Mouse (Mus musculus) left cerebral cortex, postnatal 14 days (tissue): ENCODE measurements around the gene Comtd1. TPM values are rescaled to one million over a fixed set of nuclear protein-coding genes. Genes with fewer than 3 reads are reported as not detected.

Experiments
- DNase-seq, 2 experiments: peaks; one replicate each; pipeline ENCODE4 v3.0.0; 2021 to 2022; ENCODE audit warnings: low spot score in 2 of 2, mixed read lengths in 1 of 2
- intact Hi-C: fragments of 180-260 bp; cut with DNase I; formaldehyde crosslinking; loops from one replicate; pipeline ENCODE4 v1.15.1; 2025
- long read RNA-seq, 2 experiments: library from polyadenylated mRNA; stranded (forward); transcript quantifications; one replicate each; pipeline ENCODE4 v2.0.0; 2021
- total RNA-seq, 2 experiments: library from RNA; stranded (reverse); gene quantifications; 2 replicates each; pipeline ENCODE4 v1.2.3; 2021

The Comtd1 gene
- 10 to 100 TPM; 27.9 to 30.2 TPM for total RNA-seq
- long read RNA-seq, experiment 1, transcript Comtd1-202 (7 exons, 2,314 nt) = major isoform, 17 of 22 reads
- long read RNA-seq, experiment 1, partial matches to known transcripts = 1 of 22 reads
- long read RNA-seq, experiment 1, other reads (novel, unspliced or antisense) = 2 of 22 reads
- long read RNA-seq, experiment 2, transcript Comtd1-202 (7 exons, 2,314 nt) = major isoform, 11 of 19 reads
- long read RNA-seq, experiment 2, partial matches to known transcripts = 1 of 19 reads
- long read RNA-seq, experiment 2, other reads (novel, unspliced or antisense) = 3 of 19 reads

DNA sequence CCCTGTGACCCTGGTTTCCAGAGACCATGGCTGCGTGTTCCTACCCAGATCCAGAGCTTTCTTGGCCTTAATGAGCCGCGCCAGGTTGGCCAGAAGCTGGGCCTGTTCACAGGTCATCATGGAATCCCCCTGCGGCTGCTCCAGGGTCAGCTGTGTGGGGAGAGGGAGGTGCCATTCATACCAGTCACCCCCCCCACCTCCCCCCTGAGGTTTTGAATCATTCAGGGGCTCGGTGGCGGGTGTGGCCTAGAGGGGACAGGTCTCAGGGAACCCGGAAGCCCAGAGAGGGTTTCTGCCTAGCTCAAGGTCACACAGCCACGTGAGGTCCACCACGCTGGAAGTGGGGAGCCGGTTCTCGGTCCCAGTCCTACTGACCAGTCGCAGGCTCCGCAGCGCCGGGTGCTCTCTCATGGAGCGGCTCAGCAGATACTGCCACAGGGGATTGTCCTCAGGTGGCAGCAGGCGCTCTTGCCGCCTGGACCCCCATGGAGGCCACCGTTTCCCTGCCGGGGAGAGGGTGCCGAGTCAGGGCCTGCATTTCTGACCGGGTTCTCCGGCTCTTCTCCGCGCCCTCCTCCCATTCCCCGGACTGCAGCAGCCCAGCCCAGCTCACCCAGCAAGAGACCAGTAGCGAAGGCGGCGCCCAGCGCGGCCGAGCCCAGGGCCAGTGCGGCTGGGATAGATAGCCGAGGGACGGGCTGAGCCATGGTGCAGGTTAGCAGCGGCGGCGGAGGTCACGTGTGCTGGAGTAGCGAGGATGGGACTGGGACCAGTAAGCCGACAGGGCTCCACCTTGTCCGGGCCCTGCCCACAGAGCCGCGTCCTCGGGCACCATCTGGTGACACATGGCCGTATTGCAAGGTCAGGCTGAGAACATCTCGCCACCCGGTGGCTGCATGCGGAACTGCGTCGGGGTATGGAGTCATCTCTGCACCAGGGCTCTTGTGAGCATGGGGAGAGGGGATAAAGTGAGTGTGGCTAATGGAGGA is at the start of gene Comtd1:
TSS of gene Comtd1 (minus strand) at position 812 of the 989 bp plus-strand sequence.
- intact Hi-C loops = loop anchor here (5.0 kb wide), 2 partner anchors 36 to 96 kb away; partner anchors contain the start of genes Dusp13 and Samd8
- peak; percentile 96 to 97 for DNase-seq

DNA sequence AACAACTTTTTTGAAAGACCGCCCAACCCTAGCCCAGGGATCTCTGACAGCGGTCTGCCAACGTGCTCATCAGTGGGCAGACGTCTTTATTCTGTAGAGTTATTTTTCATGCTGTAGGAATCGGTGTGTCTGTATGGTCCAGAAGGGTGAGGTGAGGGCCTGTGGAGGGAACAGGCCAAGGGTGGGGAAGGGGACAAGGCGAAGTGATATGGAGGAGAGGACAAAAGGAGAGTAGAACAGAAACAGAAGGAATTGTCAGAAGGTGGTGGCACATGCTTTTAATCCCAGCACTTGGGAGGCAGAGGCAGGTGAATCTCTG is 43.5 kb upstream of the Comtd1 start:
- intact Hi-C loops = no loop called here
- DNase-seq = no peak

DNA sequence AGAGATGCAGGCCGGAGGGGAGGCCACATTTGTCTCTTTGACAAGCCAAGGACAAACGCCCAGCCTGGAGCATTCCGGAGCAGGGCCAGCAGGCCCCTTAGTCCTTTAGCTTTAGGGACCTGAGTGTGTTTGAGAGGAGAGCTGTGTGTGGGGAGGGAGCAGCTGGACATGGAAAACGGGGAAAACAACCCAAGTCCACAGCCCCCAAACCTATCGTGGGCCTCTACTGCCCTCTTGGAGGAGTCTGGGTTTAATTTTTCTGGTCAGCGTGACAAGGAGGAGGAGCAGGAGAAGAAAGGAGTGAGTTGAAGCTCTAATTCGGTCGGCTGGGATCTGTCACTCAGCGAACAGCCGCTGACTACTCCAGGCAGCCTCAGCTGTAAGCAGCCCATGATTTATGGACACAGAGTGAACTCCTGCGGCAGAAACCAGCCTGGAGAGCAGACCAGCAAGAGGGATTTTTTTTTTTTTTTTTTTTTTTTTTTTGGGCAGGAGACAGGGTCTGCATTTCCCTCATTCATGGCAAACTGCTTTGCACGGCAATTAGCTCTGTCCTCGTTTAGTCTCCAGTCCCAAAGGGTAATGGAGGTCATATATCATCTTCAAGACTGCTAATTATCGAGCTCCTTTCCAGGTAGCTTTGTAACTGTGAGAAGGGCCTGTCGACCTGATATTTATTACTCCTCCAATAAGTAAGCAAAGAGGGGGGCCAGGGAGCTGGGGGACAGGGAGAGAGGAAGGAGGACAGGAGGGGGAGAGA is 43.0 kb upstream of the Comtd1 start:
- DNase-seq = no peak
- intact Hi-C loops = no loop called here

DNA sequence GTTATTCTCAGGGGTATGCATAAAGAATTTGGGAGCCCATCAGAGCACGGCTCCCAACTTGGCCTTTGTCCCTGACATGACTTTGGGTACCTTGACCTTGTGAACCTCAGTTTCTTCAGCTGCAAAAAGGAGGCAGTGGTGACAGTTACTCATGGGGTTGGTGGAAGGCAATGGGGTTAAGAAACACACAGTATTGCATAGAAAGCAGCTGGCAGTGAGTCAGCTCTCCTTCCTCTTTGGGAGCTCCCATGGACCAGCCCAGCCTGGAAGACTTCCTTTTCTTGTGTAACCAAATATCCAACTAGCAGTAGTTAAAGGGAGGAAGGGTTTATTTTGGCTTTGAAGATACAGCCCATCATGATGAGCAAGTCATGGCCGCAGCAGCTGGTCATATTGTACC is 41.7 kb upstream of the Comtd1 start:
- no peak for DNase-seq
- intact Hi-C loops = no loop called here

DNA sequence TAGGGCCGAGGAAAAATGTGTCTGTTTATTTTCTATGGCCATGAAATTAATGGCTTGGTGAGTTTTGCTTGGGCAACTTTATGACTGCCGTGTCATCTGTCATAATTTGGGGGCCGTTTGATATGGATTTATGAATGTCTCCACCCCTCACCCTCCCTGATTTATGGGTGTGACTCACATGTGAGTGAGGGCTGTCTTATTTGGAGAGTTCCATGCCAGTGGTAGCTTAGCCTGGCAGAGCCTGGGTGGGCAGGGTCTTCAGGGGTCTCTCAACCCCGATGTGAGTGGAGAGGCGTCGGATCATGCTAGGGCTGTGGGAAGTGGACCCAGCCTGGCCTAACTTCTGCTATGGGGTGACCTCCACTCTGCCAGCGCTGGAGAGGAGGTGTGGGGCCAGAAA is 18.0 kb upstream of the Comtd1 start:
- DNase-seq = no peak
- intact Hi-C loops = no loop called here

DNA sequence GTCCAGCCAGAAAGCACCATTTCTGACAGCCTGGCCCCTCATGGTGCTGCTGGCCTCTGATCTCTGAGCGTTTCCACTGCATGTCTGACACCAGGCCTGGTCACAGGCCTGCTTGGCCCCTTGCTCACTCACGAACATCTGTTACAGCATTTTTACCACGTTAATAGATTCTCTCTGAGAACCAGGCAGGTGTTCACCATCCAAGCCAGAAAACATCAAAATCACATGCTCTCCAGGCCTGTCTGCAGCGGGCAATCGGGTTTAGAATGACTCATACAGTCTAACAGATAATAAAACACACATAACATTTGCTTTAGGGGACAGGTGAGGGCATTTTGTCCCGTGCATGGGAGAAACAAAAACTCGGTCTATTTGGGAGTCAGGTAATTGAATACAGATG is 17.5 kb upstream of the Comtd1 start:
- DNase-seq = no peak
- intact Hi-C loops = no loop called here

DNA sequence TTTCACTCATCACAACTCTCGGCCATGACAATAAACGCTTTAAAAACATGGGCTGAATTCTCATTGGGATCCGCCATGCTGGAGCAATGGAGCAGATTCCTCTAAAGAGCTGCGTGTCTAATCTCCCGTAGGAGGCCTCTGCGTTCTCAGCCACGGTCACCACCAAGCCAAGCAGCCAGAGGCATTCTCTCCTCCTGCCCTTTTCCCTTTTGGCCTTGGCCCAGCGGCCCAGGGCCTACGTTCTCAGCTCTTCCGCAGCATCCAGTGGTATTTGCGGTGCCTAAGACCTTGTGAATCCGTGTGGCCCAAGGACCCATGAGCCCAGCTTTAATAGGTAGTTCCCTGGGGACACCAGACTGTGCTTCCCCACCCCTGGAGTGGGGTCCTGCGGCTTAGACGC is 8.1 kb upstream of the Comtd1 start:
- no peak for DNase-seq
- intact Hi-C loops = loop anchor here (10.0 kb wide), 2 partner anchors 722 to 1188 kb away; no protein-coding TSS in a partner anchor

DNA sequence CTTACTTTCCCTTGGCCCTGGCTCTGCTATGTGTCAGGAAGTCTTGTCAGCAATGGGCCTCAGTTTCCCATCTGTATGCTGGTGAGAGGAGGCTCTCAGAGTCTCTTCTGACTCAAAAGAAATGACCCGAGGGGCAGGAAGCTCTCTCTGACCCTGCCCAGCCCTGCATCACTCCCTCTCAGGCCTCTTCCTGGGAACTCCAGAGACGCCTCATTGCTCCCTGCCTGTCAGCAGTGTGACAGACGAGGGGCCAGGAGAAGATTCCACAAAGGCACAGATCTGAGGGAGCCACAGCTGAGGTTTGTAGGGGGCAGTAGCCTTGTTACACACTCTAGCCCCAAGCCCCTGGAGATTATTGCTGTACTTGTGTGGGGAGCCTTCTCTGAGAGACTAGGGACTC is 7.2 kb upstream of the Comtd1 start:
- intact Hi-C loops = loop anchor here (10.0 kb wide), 2 partner anchors 721 to 1189 kb away; no protein-coding TSS in a partner anchor
- DNase-seq = no peak

DNA sequence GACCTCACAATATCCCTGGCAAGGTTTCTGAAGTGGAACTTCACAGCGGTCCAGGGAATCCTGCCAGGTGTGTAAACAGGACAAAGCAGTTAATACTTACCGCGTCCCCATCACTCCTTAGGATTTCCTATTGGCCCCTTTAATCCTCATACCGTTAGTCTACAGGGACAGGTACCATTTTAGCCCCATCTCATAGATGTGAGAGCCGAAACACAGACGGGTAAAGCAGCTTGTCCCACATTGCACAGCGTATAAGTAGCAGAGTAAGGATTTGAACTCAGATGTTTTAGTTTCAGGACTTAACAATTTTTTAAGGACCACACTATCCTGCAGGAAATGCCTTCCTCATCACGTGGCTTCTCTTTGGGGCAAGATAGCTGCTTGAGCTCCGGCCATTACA is 5.5 kb upstream of the Comtd1 start:
- DNase-seq = no peak
- intact Hi-C loops = loop anchor here (10.0 kb wide), 2 partner anchors 719 to 1191 kb away; no protein-coding TSS in a partner anchor

DNA sequence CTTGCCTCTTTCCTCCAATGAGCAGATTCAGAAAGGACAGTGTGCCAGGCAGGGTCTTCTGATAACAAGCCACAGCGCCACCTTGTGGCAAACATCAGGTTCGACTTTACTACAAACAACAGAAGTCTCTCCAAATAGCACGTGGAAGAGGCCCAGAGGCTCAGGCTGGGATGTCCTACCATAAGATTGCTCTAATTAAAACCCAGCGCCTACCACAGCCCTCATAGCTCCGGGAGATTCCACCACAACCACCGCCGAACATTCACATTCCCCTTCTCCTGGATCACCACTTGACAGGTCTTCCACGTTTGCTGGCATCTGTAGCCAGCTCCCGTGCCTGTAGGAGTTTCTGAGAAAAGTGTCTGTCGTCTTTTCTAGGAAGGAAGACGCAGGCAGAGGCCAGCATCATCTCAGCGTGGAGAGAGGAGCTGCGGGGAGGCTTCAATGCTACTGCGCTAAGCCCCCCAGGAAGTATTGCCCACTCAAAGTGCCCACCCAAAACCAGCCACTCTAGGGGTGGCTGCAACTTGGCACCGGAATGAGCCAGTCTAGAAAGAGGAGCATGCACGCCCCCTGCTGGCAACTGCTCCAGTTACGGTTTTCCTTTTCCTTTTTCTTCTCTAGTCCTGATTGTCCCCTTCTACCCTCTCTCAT is 4.8 kb upstream of the Comtd1 start:
- intact Hi-C loops = loop anchor here (10.0 kb wide), 2 partner anchors 719 to 1191 kb away; no protein-coding TSS in a partner anchor

DNA sequence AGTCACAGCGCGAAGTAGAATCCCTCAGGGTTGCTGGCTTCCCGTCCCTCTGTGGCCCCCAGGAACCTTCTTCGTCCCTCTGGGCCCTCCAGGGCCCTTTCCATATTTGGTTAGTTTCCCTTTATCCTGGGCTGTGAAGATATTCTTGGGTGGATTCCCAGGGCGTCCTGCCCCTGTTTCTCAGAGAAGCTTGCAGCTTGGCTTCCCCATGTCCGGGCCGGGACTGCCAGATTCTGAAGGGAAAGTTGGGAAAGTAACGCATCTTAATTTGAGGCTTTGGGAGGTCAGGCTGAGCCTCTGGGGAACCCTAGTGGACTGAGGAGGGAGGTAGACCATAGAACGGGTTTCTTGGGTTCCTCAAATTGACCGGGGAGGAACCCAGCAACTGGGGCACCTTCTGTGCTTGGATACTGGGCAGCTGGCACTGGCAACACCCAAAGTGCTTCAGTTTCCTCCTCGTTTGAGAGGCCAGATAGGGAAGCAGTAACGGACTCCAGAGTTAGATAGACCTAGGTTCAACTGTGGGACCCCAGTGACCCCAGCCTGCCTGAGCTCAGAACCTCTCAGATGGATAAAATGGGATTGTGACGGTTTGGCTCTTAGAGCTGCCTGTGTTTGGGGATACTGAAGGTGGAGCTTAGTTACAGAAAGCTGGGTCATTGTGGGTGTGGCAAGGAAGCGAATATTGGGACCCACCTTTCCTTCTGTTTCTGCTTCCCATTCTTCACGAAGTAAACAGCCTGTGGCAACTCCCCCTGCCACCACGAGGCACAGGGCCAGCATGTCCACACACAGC is 3.4 kb upstream of the Comtd1 start:
- no peak for DNase-seq
- intact Hi-C loops = loop anchor here (10.0 kb wide), 2 partner anchors 717 to 1193 kb away; no protein-coding TSS in a partner anchor

More for the DNA sequence above, 4.8 kb upstream of the Comtd1 start:
- peak; percentile 81 to 87 for DNase-seq

DNA sequence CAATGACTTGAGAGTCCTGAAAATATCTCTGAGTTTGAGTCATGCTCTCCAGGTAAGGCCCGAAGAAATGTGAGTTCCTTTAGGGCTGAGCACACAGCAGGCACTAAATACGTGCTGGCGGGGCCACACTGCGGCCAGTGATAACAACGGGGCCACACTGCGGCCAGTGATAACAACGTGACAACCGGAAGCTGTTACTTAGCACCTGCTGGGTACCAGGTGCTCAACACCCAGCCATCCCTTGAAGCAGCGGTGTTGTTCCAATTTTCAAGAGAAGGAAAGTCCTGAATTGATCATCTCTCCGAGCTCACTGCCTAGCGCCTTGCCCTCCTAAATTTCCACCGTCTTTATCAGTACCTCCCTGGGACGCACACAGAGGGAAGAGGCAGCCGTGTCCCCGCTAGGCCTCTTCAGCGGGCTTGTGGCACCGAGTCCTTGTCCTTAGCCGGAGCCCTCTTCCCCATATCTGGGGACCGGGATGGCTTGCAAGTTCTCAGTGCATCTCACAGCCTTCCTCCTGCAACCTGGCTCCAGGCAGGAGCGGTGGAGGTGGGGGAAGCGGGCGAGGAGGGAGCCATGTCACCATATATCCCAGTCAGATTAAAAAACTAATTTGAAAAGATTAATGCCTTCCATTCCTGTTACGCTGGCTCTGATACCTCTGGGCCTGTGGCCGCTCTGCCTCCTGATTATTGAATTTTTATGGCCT is 1.8 kb upstream of the Comtd1 start:
- intact Hi-C loops = loop anchor here (10.0 kb wide), 2 partner anchors 716 to 1194 kb away; no protein-coding TSS in a partner anchor

DNA sequence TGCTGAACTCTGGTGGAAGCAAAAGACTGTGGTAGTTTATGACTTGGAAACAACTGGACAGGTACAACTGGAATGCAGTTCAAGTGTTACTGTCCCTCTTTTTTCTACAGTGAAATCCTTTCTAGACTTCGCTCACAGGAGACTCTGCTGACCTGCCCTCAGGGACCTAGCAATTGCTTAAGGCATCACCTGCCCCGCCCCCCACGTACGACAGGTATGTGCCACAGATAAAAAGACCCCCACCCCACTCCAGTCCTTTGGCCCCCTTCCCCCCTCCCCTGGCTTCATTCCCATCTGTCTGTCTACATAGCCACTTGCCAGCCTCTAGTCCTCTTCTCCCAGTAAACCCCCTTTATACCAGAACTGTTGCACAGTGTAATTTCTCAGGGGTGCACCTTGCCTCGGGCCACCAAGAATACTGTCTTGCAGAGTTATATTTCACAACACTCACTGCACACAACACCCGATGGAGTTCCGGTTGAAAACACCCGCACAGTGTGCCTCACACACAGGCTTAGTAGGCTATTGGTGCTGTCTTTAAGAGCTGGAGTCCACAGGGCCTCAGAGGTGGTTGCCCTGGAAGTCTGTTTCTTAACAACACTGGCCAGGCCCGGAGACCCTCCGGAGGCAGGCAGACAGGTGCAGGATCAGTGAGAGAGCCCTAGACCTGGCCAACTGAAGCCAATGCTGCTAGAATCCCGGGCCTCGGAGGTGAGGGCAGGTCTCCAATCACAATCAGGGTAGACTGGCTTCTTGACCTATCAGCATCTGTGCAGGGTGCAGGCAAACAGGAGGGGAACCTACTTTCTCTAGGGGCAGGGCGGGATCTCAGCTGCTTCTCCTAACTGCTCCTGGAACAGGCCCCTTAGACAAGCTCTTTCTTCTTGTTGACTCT is 994 bp upstream of the Comtd1 start:
- DNase-seq = no peak
- intact Hi-C loops = loop anchor here (5.0 to 10.0 kb wide), 4 partner anchors 37 to 1195 kb away; partner anchors contain the start of genes Dusp13 and Samd8

More for the DNA sequence above, 1.8 kb upstream of the Comtd1 start:
- DNase-seq = no peak

DNA sequence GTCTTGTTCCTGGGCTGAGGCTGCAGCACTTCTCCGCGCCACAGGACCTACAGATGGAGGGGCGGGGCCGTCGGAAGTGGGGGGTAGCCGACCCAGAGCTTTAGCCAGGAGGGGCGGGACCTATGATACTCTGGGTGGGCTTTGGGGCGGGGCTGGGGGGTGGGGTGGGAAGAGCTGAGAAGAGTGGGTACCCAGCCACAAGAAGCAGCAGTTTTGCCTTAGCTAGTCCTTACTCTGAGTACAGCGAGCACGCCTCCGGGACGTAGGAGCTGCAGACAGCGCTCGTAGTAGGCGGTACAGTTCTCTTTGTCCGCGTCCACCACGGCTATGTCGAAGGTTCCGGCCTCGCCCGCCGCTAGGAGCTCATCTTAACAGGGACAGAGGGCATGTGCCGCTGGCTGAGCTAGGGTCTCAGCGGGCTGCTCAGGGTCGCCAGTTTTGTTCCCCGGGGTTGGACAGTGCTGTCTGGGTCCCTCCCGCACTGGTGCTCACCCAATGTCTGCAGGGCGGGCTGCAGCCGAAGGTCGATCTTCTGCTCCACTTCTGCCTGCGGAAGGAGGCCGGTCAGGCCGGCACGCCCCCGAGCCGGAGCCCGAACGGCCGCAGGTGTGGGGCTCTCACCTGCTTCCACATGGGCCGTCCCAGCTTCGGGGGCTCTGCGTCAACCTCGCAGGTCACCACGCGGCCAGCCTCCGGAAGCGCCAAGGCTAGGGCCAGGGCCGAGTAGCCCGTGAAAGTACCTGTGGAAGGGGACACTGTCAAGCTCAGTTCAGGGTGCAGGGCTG is 1.2 kb downstream of the Comtd1 start:
- intact Hi-C loops = loop anchor here (5.0 kb wide), 2 partner anchors 35 to 95 kb away; partner anchors contain the start of genes Dusp13 and Samd8
- DNase-seq = peak; percentile 49 to 55

DNA sequence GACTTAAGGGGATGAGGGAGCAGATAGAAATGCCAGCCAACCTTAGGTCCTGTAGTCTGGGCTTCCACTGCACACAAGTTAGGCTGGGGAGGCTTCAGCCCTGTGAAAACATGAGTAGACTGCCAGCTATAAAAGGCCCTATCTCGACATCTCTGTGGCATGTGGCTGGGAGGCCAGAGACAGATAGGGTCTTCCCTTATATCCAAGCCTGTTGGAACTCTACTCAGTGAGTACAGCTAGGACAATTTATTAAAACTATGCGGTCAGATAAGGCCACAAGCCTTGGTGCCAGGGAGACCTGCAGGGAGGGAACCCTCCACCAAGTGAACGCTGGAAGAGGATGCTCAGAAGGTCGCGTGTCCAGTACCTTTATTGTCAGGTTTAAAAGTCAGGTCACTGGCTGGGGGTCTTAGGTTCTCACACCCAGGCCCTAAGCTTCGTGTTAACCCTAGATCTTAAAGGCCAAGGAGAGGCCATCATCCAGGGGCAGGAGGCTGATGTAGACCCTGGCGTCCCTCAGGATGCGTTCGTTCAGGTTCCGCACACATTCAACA is 1.9 kb downstream of the Comtd1 start:
- intact Hi-C loops = loop anchor here (5.0 kb wide), 2 partner anchors 35 to 95 kb away; partner anchors contain the start of genes Dusp13 and Samd8
- no peak for DNase-seq
